Mouse (Mus musculus): ENCODE measurements around the gene Ctsr. TPM values are rescaled to one million over a fixed set of nuclear protein-coding genes. Genes with fewer than 3 reads are reported as not detected.
"Not testable (repeated sequence)": the region's sequence is repeated elsewhere in the genome, so short reads cannot be mapped to it uniquely, and the experiment has no call there.

The Ctsr gene
- total RNA-seq (2022) = not detected

- DNase-seq = no peak
Observed at GRCm38 (mm10) chr13:61164156-61164555, at the start of gene Ctsr. TSS of gene Ctsr (minus strand) at chr13:61164256.

GRCm38 (mm10) chr13:61203310-61203709 lies 39.3 kb upstream of the Ctsr start, which contains the start of gene Cts6:
TSS of gene Cts6 (minus strand) at chr13:61203410.
- no peak for DNase-seq

GRCm38 (mm10) chr13:61185151-61185933 lies 21.3 kb upstream of the Ctsr start:
- not testable (repeated sequence) for DNase-seq

- no peak for DNase-seq
Observed at GRCm38 (mm10) chr13:61164622-61165021, 566 bp upstream of the Ctsr start.

Other genes with a start within 250 kb of the Ctsr start
- gene Gm49393, start 228.7 kb downstream of the Ctsr start, total RNA-seq (2022) = not detected
- gene Gm49391, start 227.7 kb downstream of the Ctsr start, total RNA-seq (2022) = under 1 TPM in 1 of 4 experiments, not detected in 3; 0.23 TPM
- 10 to 100 TPM; 31.1 to 39.1 (median 36.6) TPM for gene Ctla2a, start 227.6 kb downstream of the Ctsr start, total RNA-seq (2022)
- gene Tpbpa, start 222.3 kb downstream of the Ctsr start, total RNA-seq (2022) = not detected
- gene Ctsj, start 158.3 kb downstream of the Ctsr start, total RNA-seq (2022) = not detected
- not detected for gene Ctsq, start 123.6 kb downstream of the Ctsr start, total RNA-seq (2022)
- gene Cts6, start 39.2 kb upstream of the Ctsr start, total RNA-seq (2022) = not detected
- gene Cts8, start 91.1 kb upstream of the Ctsr start, total RNA-seq (2022) = not detected
- not detected for gene Gm49398, start 124.6 kb upstream of the Ctsr start, total RNA-seq (2022)
- not detected for gene Cts7, start 193.9 kb upstream of the Ctsr start, total RNA-seq (2022)